Mouse (Mus musculus) thymus, postnatal 10 days (tissue): ENCODE results near the gene B4galnt3.

Experiments
- DNase-seq, 2 experiments: peaks; one replicate each; pipeline ENCODE4 v3.0.0; 2021; ENCODE audit warnings: low spot score in 2 of 2

Gene B4galnt3

DNA sequence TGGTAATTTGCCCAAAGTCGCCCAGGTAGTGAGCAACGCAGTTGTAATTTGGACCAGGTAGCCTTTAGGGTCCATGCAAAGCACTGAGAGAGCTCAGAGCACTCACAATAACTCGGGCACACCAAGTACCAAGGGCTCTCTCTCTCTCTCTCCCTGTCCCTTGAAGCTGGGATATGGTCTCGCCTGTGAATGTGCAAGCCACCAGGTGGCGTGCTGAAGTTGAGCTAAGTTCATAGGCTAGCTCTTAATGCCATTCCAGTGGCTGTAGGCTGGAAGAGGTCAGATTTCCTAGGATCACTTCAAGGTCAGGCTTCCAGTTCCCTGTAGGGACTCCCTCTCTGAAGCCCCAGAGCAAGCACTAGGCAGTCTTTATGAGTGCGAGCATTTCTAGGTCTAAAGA lies 71.7 kb downstream of the B4galnt3 start:
- peak in 1 of 2 experiments; percentile 40 for DNase-seq

- DNase-seq: no peak
Measured at GRCm38 (mm10) chr6:120219281-120219680, 75.1 kb downstream of the B4galnt3 start.

DNA sequence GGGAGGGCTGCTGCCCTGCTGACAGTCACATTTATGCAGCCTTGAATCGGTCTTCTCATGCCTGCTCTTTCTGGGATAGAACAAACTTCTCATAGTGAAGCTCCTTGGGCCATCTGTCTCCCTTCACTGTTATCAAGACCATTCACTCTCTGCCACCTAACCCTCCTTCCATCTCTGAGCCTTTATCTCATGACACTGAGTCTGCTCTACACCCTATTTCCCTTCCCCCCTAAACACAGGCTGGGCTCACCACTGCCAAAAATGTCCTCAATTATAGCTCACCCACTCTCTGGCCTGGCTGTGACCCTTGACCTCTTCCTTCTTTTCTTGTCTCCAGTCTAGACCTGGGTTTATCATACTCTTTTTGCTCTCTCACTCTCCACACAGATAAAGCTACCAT lies 77.7 kb downstream of the B4galnt3 start:
- DNase-seq: no peak

- DNase-seq: no peak
Measured at GRCm38 (mm10) chr6:120211536-120211935, 82.8 kb downstream of the B4galnt3 start.

DNA sequence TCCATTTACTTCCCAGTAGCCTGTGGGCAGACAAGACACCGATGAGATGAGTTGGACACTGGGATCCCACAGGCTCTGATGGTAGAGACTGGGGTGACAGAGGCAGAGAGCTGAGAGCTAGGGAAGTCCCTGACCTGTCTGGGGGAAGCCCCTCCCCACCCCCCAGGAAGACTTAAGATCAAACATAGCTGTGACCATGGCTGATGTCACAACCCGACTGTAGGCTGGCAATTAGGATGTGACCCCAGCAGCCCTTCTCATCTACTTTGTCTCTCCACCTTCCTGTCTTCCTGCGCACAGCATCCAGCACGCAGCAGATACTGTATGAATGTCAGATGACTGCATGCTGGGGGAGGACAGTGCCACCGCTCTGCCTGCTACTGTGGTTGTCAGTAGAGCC lies 87.8 kb downstream of the B4galnt3 start:
- no peak for DNase-seq

- no peak for DNase-seq
Measured at GRCm38 (mm10) chr6:120202406-120202805, 92.0 kb downstream of the B4galnt3 start.

GRCm38 (mm10) chr6:120201956-120202355 lies 92.4 kb downstream of the B4galnt3 start:
- DNase-seq: no peak

GRCm38 (mm10) chr6:120199638-120200394 lies 94.5 kb downstream of the B4galnt3 start:
- peak; percentile 28 to 46 for DNase-seq

DNA sequence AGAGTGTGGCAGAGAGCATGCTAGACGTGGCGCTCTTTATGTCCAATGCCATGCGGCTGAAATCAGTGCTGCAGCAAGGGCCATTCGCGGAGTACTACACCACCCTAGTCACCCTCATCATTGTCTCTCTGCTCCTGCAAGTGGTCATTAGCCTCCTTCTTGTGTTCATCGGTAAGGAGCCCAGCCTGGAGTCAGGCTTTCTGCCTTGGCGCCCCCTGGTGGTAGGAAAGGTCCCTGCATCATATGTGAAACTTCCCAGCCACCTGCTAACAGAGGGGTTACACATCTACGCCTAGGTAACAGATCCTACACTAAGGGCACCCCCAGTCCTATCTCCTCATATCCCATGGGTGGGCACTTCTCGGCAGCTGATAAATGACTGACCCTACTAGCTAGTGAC lies 96.4 kb downstream of the B4galnt3 start:
- peak; percentile 72 to 89 for DNase-seq

GRCm38 (mm10) chr6:120196837-120197236 lies 97.5 kb downstream of the B4galnt3 start:
- peak; percentile 28 to 66 for DNase-seq

DNA sequence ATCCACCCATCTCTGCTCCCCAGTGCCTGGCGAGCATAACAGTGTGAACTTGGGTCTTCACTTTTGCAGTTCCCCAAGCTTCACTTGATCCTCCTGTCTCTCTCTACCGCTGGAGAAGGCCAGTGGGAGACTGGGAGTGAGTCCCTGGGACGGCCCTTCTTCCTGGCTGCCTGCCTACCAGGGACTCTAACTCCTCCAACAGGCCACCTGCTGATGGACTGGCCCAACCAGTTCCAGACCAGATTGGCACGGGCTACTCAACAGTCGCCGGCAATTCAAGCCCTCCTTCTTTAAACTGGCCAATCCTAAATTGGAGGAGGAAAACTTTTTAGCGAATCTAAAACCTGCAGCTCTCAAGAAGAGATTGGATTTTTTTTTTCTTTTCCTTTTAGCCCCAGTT lies 99.4 kb downstream of the B4galnt3 start:
- DNase-seq: no peak

DNA sequence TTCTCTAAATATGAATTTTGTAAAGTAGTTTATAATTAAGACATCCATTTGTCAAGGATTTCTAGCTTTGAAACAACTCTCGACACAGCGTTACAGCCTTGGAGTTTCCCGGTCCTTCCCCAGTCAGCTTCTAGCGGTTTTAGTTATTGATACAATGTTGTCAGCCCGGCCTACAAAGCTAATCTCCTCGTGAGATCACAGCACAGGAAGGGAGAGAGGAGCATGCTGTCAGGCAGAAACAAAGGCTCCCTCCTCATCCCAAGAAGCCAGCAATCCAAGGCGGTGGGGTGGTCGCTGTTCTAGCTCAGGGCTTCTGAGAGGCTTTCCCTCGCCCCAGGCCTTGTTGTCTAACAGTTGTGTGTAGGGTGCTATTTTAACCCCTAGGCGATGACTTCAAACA lies 100.1 kb downstream of the B4galnt3 start:
- DNase-seq: no peak

DNA sequence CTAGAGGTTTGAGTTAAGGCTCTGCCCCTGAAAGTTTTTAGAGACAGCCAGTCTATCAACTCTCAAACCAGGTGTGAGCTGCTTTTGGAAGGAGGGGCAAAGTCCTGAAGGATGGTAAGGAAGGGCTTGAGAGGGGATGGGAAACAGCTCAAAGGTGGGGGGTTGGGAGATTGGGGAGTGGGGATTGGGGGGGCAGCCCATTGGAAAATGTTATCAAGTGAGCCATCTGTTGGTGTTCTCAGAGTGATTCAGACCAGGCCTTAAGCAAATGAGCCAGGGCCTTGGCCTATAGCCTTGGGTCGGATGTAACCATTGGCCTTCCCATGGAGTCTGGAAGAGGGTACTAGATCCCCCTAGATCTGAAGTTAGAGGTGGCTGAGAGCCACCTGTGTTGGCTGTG lies 100.6 kb downstream of the B4galnt3 start:
- no peak for DNase-seq

GRCm38 (mm10) chr6:120193174-120193573 lies 101.2 kb downstream of the B4galnt3 start:
- peak; percentile 78 to 88 for DNase-seq

DNA sequence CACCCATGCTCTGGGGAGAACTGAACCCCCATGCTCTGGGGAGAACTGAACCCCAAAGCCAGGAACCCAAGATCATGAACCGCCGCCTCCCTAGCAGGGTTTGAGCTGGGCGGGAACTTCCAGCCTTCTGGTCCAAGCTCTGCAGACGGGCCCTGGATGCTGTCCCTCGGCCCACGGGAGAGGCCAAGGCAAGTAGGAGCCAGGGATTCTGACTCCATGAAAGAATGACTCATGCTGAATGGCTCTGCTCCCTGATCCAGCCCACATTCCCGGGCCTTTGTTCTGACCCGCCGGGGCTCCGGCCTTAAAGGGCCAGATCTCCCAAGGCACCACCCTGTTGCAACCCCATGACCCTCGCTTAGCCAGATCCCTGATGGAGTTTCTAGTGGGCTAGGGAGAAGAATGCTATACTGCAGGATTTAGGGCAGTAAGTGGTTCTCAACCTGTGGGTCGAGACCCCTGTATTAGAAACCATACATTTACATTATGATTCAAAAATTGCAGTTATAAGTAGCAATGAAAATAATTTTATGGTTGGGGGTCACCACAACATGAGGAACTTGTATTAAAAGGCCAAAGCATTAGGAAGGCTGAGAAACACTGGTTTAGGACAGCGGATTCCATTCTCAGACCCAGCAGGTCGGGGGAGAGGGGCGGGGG lies 102.0 kb downstream of the B4galnt3 start:
- DNase-seq: no peak

DNA sequence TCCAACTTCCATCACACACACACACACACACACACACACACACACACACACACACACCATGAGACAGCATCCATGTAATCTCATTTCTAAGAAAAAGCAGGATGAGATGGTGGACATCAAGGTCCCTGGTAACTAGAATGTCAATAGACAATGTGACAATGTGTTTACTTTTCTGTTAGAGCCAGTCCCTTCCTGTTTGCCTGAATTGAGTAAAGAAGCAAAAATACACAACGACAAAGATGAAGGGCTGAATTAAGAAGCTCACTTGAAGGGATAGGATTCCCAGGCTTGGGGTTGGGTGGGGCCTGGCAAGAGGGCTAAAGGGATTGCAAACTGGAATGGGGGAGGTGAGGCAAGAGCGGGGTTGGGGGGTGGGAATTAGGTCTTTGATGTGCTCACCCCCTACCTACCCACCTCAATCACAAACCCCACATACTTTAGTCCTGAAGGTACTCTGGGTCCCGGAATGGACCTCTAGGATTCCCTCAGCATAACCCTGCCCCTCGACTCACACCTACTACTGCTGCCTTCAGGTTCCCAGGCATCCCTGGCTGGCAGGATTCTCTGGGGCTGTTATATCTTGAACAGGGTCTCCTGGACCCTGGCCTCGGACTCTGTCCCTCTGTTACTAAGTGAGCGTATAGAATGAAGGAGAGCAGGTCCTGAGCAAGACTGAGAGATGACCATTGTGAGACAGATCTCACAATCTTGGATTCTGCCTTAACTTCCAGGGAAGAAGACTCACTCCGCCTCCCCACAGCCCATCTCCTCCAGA lies 102.8 kb downstream of the B4galnt3 start:
- no peak for DNase-seq

- no peak for DNase-seq
Measured at GRCm38 (mm10) chr6:120190912-120191311, 103.4 kb downstream of the B4galnt3 start.

DNA sequence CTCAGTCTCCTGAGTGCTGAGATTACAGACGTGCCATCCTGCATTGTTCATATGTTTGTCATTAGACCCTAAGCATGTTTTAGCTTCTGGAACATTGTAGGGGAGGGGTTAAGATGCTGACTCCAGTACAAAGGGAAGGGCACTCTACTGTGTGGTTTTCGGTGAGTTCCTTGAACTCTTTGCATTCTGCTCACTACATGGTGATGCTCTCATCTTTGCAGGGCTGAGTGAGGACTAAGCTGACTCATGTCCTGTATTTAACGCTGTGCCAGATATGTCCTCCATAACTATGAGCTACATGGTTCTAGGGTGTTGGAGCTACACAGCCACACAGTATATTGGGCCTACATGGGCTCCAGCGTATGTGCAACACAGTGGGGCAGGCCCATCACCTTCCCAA lies 104.0 kb downstream of the B4galnt3 start:
- DNase-seq: no peak

DNA sequence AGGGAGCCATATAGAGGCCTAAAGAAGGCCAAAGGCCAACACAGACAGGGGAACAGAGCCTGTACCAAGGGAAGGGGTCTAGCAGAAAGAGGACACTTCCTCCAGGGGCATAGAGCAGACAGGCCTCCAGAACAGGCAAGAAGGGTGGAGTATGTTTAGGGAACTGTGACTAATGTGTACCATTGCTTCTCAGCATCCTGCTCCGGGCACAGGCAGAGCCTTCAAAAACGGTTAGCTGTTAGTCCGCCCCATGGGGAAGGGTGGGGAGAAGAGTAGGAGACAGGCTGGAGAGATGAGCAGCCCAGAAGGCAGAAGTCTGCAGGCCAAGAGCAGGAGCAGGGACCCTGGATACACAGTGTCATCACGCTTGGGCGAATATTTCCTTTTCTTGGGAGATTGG lies 105.1 kb downstream of the B4galnt3 start:
- no peak for DNase-seq

GRCm38 (mm10) chr6:120188376-120189235 lies 105.8 kb downstream of the B4galnt3 start:
- peak; percentile 69 to 73 for DNase-seq

DNA sequence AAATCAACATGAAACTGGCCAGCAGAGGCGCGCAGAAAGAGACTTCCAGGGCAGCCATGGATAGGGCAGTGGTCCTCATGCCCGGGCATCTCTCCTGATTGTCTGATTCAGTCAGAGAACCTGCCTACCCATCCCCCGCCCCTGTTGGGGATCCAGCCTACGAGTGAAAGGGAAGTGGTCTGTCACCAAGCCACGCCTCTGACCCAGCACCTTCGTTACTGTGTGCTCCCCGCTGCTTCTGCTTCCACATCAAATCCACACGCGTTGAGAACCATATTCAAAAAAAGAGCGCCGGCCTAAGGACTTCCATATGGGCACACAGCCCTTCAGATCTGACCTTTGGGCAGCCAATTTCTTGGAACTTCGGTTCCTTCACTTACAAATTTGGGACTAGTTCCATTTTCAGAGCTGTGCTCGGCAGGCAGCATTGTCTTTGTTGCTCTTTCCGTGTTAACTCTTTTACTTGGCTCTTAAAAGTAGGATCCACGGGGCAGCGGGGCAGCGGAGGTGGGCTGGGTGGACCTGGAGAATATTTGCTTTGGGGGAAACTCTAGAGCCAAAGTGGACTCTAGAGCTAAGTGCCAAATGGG lies 106.7 kb downstream of the B4galnt3 start:
- DNase-seq: peak; percentile 75
